Mouse (Mus musculus) liver, postnatal 0 days (tissue): ENCODE measurements at regions not wholly inside any gene's neighbourhood (a gene's known extent, or its start where the extent isn't known, plus 50 kb on each side); places are given as distances from the start of the nearest gene placed in this dataset.

Source experiments
- ATAC-seq: fragments of 200-750 bp; cut with Nextera tagmentation; 2 replicates; pipeline ENCODE4 v1.8.0; 2017; ENCODE audit warnings: mild to moderate bottlenecking, moderate library complexity
- DNase-seq: peaks from one replicate; pipeline ENCODE4 v3.0.0-alpha.2; 2016
- H3K27ac ChIP-seq: fragments of 300-500 bp; sonication (generic); 2 replicates; pipeline ENCODE4 v1.5.1; 2014; ENCODE audit warnings: antibody characterized with exemption, moderate library complexity, mild to moderate bottlenecking, low read depth
- H3K27me3 ChIP-seq: fragments of 300-500 bp; sonication (generic); 2 replicates; pipeline ENCODE4 v1.6.1; 2014; ENCODE audit warnings: low read length, control low read depth, mixed read lengths; ENCODE audit not compliant: insufficient read depth
- H3K36me3 ChIP-seq: fragments of 300-500 bp; sonication (generic); replicated peaks from 2 replicates; pipeline ENCODE4 v1.6.1; 2014; ENCODE audit warnings: mild to moderate bottlenecking, control low read depth, low read length, moderate library complexity, mixed read lengths; ENCODE audit not compliant: insufficient read depth
- H3K4me1 ChIP-seq: fragments of 300-500 bp; sonication (generic); 2 replicates; pipeline ENCODE4 v1.6.1; 2014; ENCODE audit warnings: antibody characterized with exemption, mild to moderate bottlenecking, control low read depth; ENCODE audit not compliant: insufficient read depth
- H3K4me2 ChIP-seq: fragments of 300-500 bp; sonication (generic); 2 replicates; pipeline ENCODE4 v1.6.1; 2014; ENCODE audit warnings: low read depth, mild to moderate bottlenecking, low read length, moderate library complexity, mixed read lengths
- H3K4me3 ChIP-seq: fragments of 300-500 bp; sonication (generic); 2 replicates; pipeline ENCODE4 v1.5.1; 2014; ENCODE audit warnings: low read depth, low read length
- H3K9ac ChIP-seq: fragments of 300-500 bp; sonication (generic); replicated peaks from 2 replicates; pipeline ENCODE4 v1.6.1; 2014; ENCODE audit warnings: mild to moderate bottlenecking, moderate library complexity
- H3K9me3 ChIP-seq: fragments of 300-500 bp; sonication (generic); 2 replicates; pipeline ENCODE4 v1.6.1; 2016; ENCODE audit warnings: mild to moderate bottlenecking, control low read depth, low read length, mixed read lengths
- CTCF ChIP-seq: sonication (generic); IDR thresholded peaks from 2 replicates; pipeline ENCODE4 v1.5.1; 2016; ENCODE audit warnings: antibody characterized with exemption, low read depth
- EP300 ChIP-seq: IDR thresholded peaks from 2 replicates; pipeline ENCODE4 v1.6.1; 2016; ENCODE audit warnings: antibody characterized with exemption, low read depth, mild to moderate bottlenecking
- WGBS: fragments of 180-500 bp; shearing (Covaris S2); extraction: QIAGEN DNeasy Blood & Tissue Kit; methylation state at CpG from one replicate; pipeline ENCODE4 v1.1.7; 2014; ENCODE audit not compliant: insufficient replicate concordance; 5-methylcytosine and 5-hydroxymethylcytosine counted together

DNA sequence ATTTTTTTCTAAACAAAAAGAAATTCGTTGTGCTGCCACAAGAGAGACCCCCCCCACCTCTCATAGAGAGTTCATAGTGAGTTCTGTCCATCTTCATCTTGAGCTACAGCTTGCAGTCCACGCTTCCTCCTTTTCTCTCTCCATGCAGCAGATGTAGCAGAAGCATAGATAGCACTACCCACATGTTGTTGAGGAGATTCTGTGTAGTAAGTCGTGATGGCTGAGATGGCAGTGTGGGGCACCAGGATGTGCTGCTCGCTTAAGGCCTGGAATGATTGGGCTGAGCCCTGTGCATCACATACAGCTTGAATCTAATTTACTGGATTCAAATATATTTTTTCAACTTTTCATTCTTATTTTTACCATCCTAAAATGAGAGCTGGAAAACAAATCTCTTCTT lies 184.4 kb upstream of the Ccn2 start:
- Histone ChIP-seq H3K27ac (no peak overlapping the region), H3K4me2 (no peak overlapping the region), H3K9me3 (no peaks in the 10 kb centered on the region), H3K9ac (no peak overlapping the region), H3K36me3 (no peaks in the 10 kb centered on the region), H3K4me1 (no peaks in the 10 kb centered on the region), H3K27me3 (no peaks in the 10 kb centered on the region), H3K4me3 (no peak overlapping the region)
- TF ChIP-seq EP300 (no peak), CTCF (no peak)
- WGBS: 62% methylated on average over 4 of the region's 4 CpGs
- ATAC-seq (no peak), DNase-seq (no peak)

DNA sequence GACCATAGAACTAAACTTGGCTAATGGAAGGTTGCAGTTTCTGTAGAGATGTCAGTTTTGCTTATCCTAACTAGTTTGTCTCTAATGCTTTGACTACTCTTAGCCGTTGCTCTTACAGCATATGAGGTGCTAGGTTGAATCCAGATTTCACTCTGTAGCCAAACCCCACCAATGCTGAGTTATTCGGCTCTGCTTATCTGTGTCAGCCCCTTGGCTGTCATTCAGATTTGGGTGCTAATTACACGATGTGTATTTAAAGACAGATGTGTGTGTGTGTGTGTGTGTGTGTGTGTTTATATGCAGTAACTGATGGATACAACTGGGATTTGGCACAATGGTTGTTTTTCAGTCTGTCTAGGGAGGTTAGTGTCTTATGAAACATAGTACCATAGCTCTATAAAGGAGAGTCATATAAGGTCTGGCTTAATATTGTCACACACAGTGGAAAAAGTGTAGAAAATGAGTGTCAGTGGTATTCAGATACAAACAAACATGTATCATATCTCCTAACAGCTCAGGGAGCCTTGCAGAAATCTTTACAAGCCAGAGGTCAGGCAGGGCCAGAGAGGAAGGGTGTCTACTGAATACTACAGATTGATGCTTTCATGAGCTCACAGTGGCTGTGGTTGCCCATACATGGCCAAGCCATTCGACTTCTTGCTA lies 172.6 kb upstream of the Ccn2 start:
- TF ChIP-seq EP300: no peak
- Histone ChIP-seq H3K4me2 (no peak overlapping the region), H3K36me3 (no peaks in the 10 kb centered on the region), H3K9me3 (no peaks in the 10 kb centered on the region), H3K27ac (no peak overlapping the region), H3K4me3 (no peak overlapping the region), H3K9ac (no peak overlapping the region), H3K4me1 (no peaks in the 10 kb centered on the region), H3K27me3 (no peaks in the 10 kb centered on the region)
- no peak for DNase-seq
- ATAC-seq: no peak
- WGBS: 60% methylated on average over 4 of the region's 4 CpGs

DNA sequence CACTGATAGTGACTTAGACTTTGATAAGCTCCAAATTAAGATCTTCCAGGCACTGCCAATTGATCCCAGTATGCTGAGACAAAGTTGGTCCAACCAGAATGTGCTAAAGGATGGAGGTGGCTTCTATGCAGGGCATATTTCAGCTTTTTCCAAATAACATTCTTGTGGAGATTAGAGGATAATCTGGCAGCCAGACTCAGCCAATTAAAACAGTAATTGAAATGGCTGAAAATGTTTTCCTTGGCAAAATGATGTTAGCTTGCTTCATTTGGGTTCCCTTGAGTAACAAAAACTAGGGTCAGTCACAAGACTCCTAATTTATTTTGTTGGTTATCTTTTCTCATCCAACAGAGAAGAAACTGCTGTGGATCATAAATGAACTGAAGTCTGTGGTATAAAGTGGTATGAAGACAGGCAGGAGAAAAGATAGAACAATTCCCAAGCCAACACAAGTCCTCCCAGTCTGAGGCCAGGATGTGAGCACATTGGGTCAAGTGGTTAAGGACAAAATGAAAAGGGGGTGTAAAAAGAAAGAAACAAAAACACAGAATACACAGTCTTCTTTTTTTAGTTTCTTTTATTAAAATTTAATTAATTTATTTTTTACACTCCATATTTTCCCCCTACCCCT lies 161.4 kb upstream of the Ccn2 start:
- no peak overlapping the region for H3K4me2 ChIP-seq

DNA sequence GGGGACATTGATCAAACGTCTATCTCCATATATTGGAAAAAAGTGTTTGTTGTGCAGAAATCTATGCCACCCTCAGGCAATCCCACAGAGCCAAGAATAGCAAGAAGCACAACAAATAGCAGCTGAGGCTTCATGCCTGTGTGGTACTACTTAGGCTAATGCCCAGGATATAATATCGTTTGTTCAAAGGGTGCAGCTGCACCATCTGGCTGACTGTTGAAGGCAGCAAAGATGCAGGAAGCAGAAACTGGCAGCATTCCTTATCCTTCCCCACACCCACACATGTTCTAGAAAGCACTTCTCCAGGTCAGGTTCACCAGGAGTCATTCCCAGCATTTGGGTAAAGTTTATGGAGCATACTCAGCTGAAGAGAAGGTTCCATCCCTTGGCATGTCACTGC lies 158.1 kb upstream of the Ccn2 start:
- no peaks in the 10 kb centered on the region for H3K36me3 ChIP-seq
- no peak for TF ChIP-seq CTCF
- no peak for TF ChIP-seq EP300
- ATAC-seq: no peak
- H3K9ac ChIP-seq: no peak overlapping the region
- no peaks in the 10 kb centered on the region for H3K9me3 ChIP-seq
- no peak overlapping the region for H3K27ac ChIP-seq
- no peaks in the 10 kb centered on the region for H3K4me1 ChIP-seq
- WGBS: 71% methylated on average over 2 of the region's 2 CpGs
- no peak overlapping the region for H3K4me3 ChIP-seq
- no peak for DNase-seq
- no peak overlapping the region for H3K4me2 ChIP-seq
- H3K27me3 ChIP-seq: no peaks in the 10 kb centered on the region

More for the DNA sequence above, 161.4 kb upstream of the Ccn2 start:
- Histone ChIP-seq H3K36me3 (no peaks in the 10 kb centered on the region), H3K27ac (no peak overlapping the region), H3K9me3 (no peaks in the 10 kb centered on the region), H3K4me1 (no peaks in the 10 kb centered on the region), H3K4me3 (no peak overlapping the region), H3K9ac (no peak overlapping the region), H3K27me3 (no peaks in the 10 kb centered on the region)
- no peak for DNase-seq
- TF ChIP-seq CTCF (no peak), EP300 (no peak)
- no peak for ATAC-seq

DNA sequence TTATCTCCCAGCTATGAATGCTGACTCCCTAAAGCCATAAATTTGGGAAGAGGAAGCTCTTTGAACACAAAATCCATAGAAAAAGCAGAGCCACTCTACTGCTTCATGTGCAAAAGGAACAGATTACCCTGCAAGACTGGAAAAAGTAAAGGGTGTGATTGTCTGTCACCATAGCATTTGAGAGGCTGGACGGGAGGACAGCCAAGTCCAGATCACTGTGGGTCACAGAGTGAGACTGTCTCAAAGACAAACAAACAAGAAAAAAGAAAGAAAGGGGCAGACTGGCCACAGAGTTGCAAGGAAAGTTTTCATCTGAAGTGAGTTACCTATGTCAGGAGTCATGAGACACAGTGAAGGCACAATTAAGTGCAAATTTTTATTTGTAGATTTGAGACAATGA lies 150.7 kb upstream of the Ccn2 start:
- WGBS: 45% methylated on average over 1 of the region's 1 CpGs
- Histone ChIP-seq H3K9me3 (no peaks in the 10 kb centered on the region), H3K4me3 (no peak overlapping the region), H3K27me3 (no peaks in the 10 kb centered on the region), H3K4me2 (no peak overlapping the region), H3K4me1 (no peaks in the 10 kb centered on the region), H3K9ac (no peak overlapping the region), H3K36me3 (no peaks in the 10 kb centered on the region), H3K27ac (no peak overlapping the region)
- DNase-seq (no peak), ATAC-seq (no peak)
- no peak for TF ChIP-seq EP300
- TF ChIP-seq CTCF: no peak

DNA sequence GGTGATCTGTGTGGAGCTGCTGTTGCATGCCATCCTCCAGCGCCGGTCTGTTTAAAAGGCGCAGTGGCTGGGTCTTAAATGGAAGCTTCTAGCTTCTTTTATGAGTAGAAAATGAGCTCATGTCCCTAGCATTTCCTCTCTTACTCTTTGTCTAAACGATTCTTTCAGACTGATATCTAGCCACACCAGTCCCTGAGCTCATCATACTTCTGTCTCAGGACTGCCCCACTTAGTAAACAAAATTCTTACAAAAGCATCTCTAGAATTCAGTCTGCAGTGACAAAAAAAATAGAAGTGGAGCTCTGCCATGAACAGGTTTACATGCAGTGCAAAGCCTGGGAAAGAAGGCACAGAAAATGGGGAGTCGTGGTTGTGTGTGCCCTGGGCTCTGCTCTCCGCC lies 150.2 kb upstream of the Ccn2 start:
- Histone ChIP-seq H3K27ac (no peak overlapping the region), H3K36me3 (no peaks in the 10 kb centered on the region), H3K9me3 (no peaks in the 10 kb centered on the region), H3K9ac (no peak overlapping the region), H3K27me3 (no peaks in the 10 kb centered on the region), H3K4me3 (no peak overlapping the region), H3K4me1 (no peaks in the 10 kb centered on the region), H3K4me2 (no peak overlapping the region)
- TF ChIP-seq EP300 (no peak), CTCF (no peak)
- WGBS: 67% methylated on average over 6 of the region's 6 CpGs
- no peak for ATAC-seq
- no peak for DNase-seq
